Mouse (Mus musculus): ENCODE data around the gene Ppp1r16b. TPM values are rescaled to one million over a fixed set of nuclear protein-coding genes. Genes with fewer than 3 reads are reported as not detected.
A peak's percentile ranks its signal among the peaks of the same experiment; 100 is the strongest.

Ppp1r16b gene
- total and polyA plus RNA-seq, 3 experiments = under 0.01 to 0.67 TPM; not detected in 1

DNA sequence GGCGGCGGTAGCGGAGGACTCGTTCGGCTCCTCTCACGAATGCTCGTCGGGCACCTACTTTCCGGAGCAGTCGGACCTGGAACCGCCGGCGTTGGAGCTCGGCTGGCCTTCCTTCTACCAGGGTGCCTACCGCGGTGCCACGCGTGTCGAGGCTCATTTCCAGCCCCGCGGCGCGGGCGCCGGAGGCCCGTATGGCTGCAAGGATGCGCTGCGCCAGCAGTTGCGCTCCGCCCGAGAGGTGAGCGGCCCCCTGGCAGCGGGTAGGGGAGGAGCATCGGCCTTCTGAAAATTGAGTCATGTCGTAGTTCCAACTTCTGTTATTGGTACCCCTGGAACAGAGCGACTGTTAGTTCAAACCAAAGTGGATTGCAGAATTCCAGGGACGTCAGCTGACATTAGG, 103.2 kb downstream of the Ppp1r16b start:
- Histone ChIP-seq H3K27me3 (ENCODE audit: control insufficient read depth in 1 of 2, insufficient read depth in 2 of 2, low read length in 2 of 2) (peaks cover 0 to 2% of the 10 kb centered on the region in 2 experiments; a peak in 2 of 4 replicates), H3K79me2 (ENCODE audit: control insufficient read depth, insufficient read depth, low read length, poor library complexity) (peaks cover 2% of the 10 kb centered on the region; the same call in 1 of the 2 replicates), H3K36me3 (ENCODE audit: control insufficient read depth in 1 of 2, insufficient read depth in 2 of 2, low read length in 2 of 2) (peaks cover 0 to 5% of the 10 kb centered on the region in 2 experiments; a peak in 1 of 4 replicates), H3K9me3 (replicated peaks; ENCODE audit: insufficient read depth, low read length) (no peaks in the 10 kb centered on the region), H3K9ac (ENCODE audit: control insufficient read depth, low read depth, low read length, poor library complexity, severe bottlenecking) (peak overlapping the region; percentile 49), H3K4me1 (ENCODE audit: control insufficient read depth in 1 of 2, insufficient read depth in 2 of 2, low read length in 2 of 2) (peaks cover 0 to 13% of the 10 kb centered on the region in 2 experiments; a peak in 2 of 4 replicates), H3K27ac (ENCODE audit: control insufficient read depth, low read depth, low read length) (peak overlapping the region; percentile 32), H3K4me3 (ENCODE audit: control insufficient read depth in 1 of 2, insufficient read depth in 1 of 2, low read depth in 2 of 2, low read length in 2 of 2) (peak overlapping the region; percentile 67 to 84)
- TF ChIP-seq HCFC1 (IDR thresholded peaks at IDR 0.05; ENCODE audit: low read depth, low read length) (no peak), GABPA (IDR thresholded peaks at IDR 0.05; ENCODE audit: low read depth, low read length) (no peak), UBTF (IDR thresholded peaks at IDR 0.05; ENCODE audit: borderline replicate concordance, insufficient read depth, low read depth, low read length) (peak; percentile 86; the same call in 1 of the 2 replicates)
- peak; percentile 77 for DNase-seq (ENCODE audit: low read depth, low spot score)

DNA sequence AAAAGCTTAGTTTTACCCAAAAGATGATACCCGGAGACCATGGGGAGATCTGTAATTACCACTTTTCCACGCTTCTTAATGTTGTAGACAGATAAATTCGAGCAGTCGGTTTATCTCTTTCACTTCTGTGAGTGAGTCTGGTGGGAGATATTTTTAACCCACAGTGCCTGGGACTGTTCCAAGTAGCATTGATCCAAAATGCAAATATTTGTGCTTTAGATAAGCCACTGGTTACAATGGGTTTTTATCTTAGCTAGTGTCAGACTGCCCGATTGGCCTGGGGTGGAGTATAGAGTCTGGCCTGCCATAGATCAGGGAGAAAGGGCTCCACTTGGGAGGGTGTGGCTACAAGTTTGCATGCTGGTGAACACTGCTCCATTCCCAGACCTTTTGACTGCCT, 103.6 kb downstream of the Ppp1r16b start:
- Histone ChIP-seq H3K9me3 (replicated peaks; ENCODE audit: insufficient read depth, low read length) (no peaks in the 10 kb centered on the region), H3K36me3 (ENCODE audit: control insufficient read depth in 1 of 2, insufficient read depth in 2 of 2, low read length in 2 of 2) (peaks cover 0 to 5% of the 10 kb centered on the region in 2 experiments; a peak in 1 of 4 replicates), H3K27ac (ENCODE audit: control insufficient read depth, low read depth, low read length) (peak overlapping the region; percentile 32), H3K4me1 (ENCODE audit: control insufficient read depth in 1 of 2, insufficient read depth in 2 of 2, low read length in 2 of 2) (peaks cover 0 to 13% of the 10 kb centered on the region in 2 experiments; a peak in 2 of 4 replicates), H3K27me3 (ENCODE audit: control insufficient read depth in 1 of 2, insufficient read depth in 2 of 2, low read length in 2 of 2) (peaks cover 0 to 2% of the 10 kb centered on the region in 2 experiments; a peak in 1 of 4 replicates), H3K79me2 (ENCODE audit: control insufficient read depth, insufficient read depth, low read length, poor library complexity) (peaks cover 2% of the 10 kb centered on the region; the same call in 1 of the 2 replicates), H3K9ac (ENCODE audit: control insufficient read depth, low read depth, low read length, poor library complexity, severe bottlenecking) (peak overlapping the region; percentile 49), H3K4me3 (ENCODE audit: control insufficient read depth in 1 of 2, insufficient read depth in 1 of 2, low read depth in 2 of 2, low read length in 2 of 2) (peak overlapping the region; percentile 67 to 84)
- peak; percentile 61 for DNase-seq (ENCODE audit: low read depth, low spot score)
- TF ChIP-seq MAX (IDR thresholded peaks at IDR 0.05; ENCODE audit: low read length) (no peak; the same call in 1 of the 2 replicates), E2F4 (IDR thresholded peaks at IDR 0.05; ENCODE audit: borderline replicate concordance, low read depth, low read length) (no peak), MAZ (IDR thresholded peaks at IDR 0.05; ENCODE audit: low read depth, low read length) (no peak), UBTF (IDR thresholded peaks at IDR 0.05; ENCODE audit: borderline replicate concordance, insufficient read depth, low read depth, low read length) (no peak), TCF12 (IDR thresholded peaks at IDR 0.05; ENCODE audit: low read depth, low read length) (peak; percentile 57; the same call in 1 of the 2 replicates), TBP (IDR thresholded peaks at IDR 0.05; ENCODE audit: low read depth, low read length) (no peak), ZMIZ1 (IDR thresholded peaks at IDR 0.05; ENCODE audit: low read depth, low read length) (no peak), ZKSCAN1 (IDR thresholded peaks at IDR 0.05; ENCODE audit: low read depth, low read length) (no peak), SMC3 (IDR thresholded peaks at IDR 0.05; ENCODE audit: low read depth, low read length) (no peak), GABPA (IDR thresholded peaks at IDR 0.05; ENCODE audit: low read depth, low read length) (no peak), ETS1 (IDR thresholded peaks at IDR 0.05; ENCODE audit: low read depth, low read length) (peak; percentile 64), GATA1 (IDR thresholded peaks at IDR 0.05; ENCODE audit: low read depth, low read length) (peak; percentile 74), BHLHE40 (IDR thresholded peaks at IDR 0.05; ENCODE audit: borderline replicate concordance, low read depth, low read length) (0 out of 2 replicates have a peak, but pooled peaks have one; percentile 23), ELF1 (IDR thresholded peaks at IDR 0.05; ENCODE audit: low read depth, low read length) (no peak), POLR2AphosphoS2 (IDR thresholded peaks at IDR 0.05; ENCODE audit: low read length) (no peak), MYB (IDR thresholded peaks at IDR 0.05; ENCODE audit: low read depth, low read length) (no peak), CTCF (IDR thresholded peaks at IDR 0.05 in 2 of 3, conservative IDR thresholded peaks at IDR 0.05 in 1 of 3; ENCODE audit: control insufficient read depth in 1 of 3, insufficient read depth in 1 of 3, low read depth in 2 of 3, low read length in 3 of 3, poor library complexity in 1 of 3, severe bottlenecking in 1 of 3) (no peak), CHD2 (IDR thresholded peaks at IDR 0.05; ENCODE audit: low read length) (no peak), EP300 (IDR thresholded peaks at IDR 0.05; ENCODE audit: low read depth in 1 of 2, low read length in 2 of 2) (peak; percentile 43 to 67), POLR2A (IDR thresholded peaks at IDR 0.05; ENCODE audit: control insufficient read depth in 1 of 2, insufficient read depth in 1 of 2, low read depth in 1 of 2, low read length in 2 of 2, poor library complexity in 1 of 2) (no peak), MEF2A (IDR thresholded peaks at IDR 0.05; ENCODE audit: extremely low read depth, insufficient replicate concordance, low read depth, low read length, poor library complexity, severe bottlenecking) (peak; percentile 73; the same call in 1 of the 2 replicates), MYC (IDR thresholded peaks at IDR 0.05; ENCODE audit: low read depth, low read length) (0 out of 2 replicates have a peak, but pooled peaks have one; percentile 42), USF2 (IDR thresholded peaks at IDR 0.05; ENCODE audit: borderline replicate concordance in 1 of 2, insufficient read depth in 1 of 2, low read depth in 1 of 2, low read length in 2 of 2) (no peak), NELFE (IDR thresholded peaks at IDR 0.05; ENCODE audit: low read depth, low read length) (no peak), NRF1 (IDR thresholded peaks at IDR 0.05; ENCODE audit: insufficient read depth, low read depth, low read length, poor library complexity, severe bottlenecking) (no peak), MAFK (IDR thresholded peaks at IDR 0.05; ENCODE audit: borderline replicate concordance, low read depth, low read length) (no peak), CHD1 (IDR thresholded peaks at IDR 0.05; ENCODE audit: low read depth, low read length) (no peak), SIN3A (IDR thresholded peaks at IDR 0.05; ENCODE audit: low read length) (peak; percentile 58), JUND (IDR thresholded peaks at IDR 0.05; ENCODE audit: low read depth, low read length) (no peak)
